Mouse (Mus musculus): ENCODE data around the gene Rin2.

DNA sequence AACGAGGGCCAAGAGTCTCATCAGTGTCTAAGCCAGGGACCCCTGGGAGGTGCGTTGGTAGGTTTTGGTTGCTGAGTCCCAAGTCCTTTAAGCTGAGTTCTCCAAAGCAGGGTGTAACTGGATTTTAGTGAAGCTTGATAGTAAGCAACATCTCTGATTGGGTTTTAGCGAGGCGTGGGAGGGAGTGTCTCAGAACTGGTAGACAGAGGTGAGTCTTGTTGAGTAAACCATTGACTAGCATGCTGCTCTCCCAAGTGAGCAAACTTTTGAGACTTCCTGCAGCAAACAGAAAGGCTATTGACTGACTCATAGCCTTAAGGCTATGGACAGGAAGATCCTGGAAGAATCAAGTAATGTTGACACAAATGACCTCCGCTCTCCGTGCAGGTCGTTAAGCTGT is 112.5 kb downstream of the Rin2 start:
- TF ChIP-seq CTCF (IDR thresholded peaks at IDR 0.05; ENCODE audit: low read depth) (no peak), EP300 (IDR thresholded peaks at IDR 0.05; ENCODE audit: low read depth) (no peak)
